Mouse (Mus musculus) liver, adult 2 months (tissue): Measurements from ENCODE around the gene Lrguk.

Experiments used
- CTCF ChIP-seq: fragments of 200-500 bp; IDR thresholded peaks from 2 replicates; pipeline ENCODE4 v1.5.1; 2011; ENCODE audit warnings: low read depth, low read length, control low read depth
- POLR2A ChIP-seq: fragments of 200-500 bp; IDR thresholded peaks from 2 replicates; pipeline ENCODE4 v1.6.1; 2011; ENCODE audit warnings: low read length, control low read depth; ENCODE audit not compliant: insufficient read depth; ENCODE audit errors: extremely low read depth

GRCm38 (mm10) chr6:34087701-34088100 is 58.5 kb downstream of the Lrguk start:
- TF ChIP-seq CTCF (no peak), POLR2A (no peak)
